8 mouse cellular contexts compared by ENCODE assay signal in the genomic region with DNA sequence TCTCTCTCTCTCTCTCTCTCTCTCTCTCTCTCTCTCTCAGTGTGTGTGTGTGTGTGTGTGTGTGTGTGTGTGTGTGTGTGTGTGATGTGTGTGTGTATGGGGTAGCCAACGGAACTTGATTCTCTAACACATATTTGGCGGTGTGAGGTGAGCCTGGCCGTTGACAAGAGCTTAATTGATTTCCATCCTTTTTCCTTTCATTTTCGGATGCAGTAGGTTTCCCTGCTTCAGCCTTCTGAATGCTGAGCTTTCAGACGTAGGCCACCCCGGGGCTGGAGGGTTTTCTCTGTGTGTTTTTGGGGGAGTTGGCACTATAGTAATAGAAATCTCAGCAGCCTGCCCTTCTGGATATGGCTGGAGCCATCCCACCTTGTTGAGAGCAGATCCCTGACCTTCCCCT. TPM values are rescaled to one million over a fixed set of nuclear protein-coding genes. Genes with fewer than 3 reads are reported as not detected.
DNase-seq lines count a peak whose midpoint lies in the region; ATAC-seq and TF ChIP-seq lines count a peak whose summit lies in the region.

No protein-coding gene starts in this region.

- DNase-seq in heart, adult 9 months (ENCODE audit: low spot score in 2 of 2), result no peak
- peak; percentile 48 for DNase-seq in brain, embryonic 14.5 days (ENCODE audit: low read depth)
- DNase-seq in hindbrain, embryonic 14.5 days (ENCODE audit: low spot score), result no peak
- peak; percentile 47 for DNase-seq in midbrain, embryonic 14.5 days
- no peak for DNase-seq in adrenal gland, postnatal 25 days
- DNase-seq in layer of hippocampus, adult 8-10 months (ENCODE audit: low spot score in 2 of 2), result no peak

- ATAC-seq in heart, embryonic 15.5 days (replicated peaks; ENCODE audit: insufficient number of reproducible peaks, insufficient read depth, low FRiP score, low read depth), result no peak
- ATAC-seq in hindbrain, embryonic 14.5 days (ENCODE audit: low FRiP score), result no peak
- 0 out of 2 replicates have a peak, but pooled peaks have one; percentile 12 for ATAC-seq in midbrain, embryonic 14.5 days (ENCODE audit: low FRiP score, low TSS enrichment)
- ATAC-seq in granulocyte monocyte progenitor cell, adult 5-6 weeks (replicated peaks; ENCODE audit: poor library complexity, severe bottlenecking), result no peak

- no peak for TF ChIP-seq POLR2A in brain, embryonic 14.5 days (IDR thresholded peaks at IDR 0.05; ENCODE audit: borderline replicate concordance, extremely low read depth, insufficient read depth, insufficient read length, poor library complexity, severe bottlenecking)

- H3K4me3 ChIP-seq in heart, embryonic 15.5 days, result peak overlapping the region; percentile 80
- peak overlapping the region; percentile 95 for H3K4me3 ChIP-seq in hindbrain, embryonic 14.5 days (replicated peaks; ENCODE audit: low read length)
- H3K4me3 ChIP-seq in midbrain, embryonic 14.5 days (replicated peaks; ENCODE audit: low read depth, low read length), result peak overlapping the region; percentile 92

- peaks cover 15% of the 10 kb centered on the region for H3K4me1 ChIP-seq in heart, embryonic 15.5 days (replicated peaks)
- H3K4me1 ChIP-seq in hindbrain, embryonic 14.5 days (replicated peaks; ENCODE audit: control insufficient read depth, insufficient read depth, low read length), result peaks cover 15% of the 10 kb centered on the region
- peaks cover 9% of the 10 kb centered on the region for H3K4me1 ChIP-seq in midbrain, embryonic 14.5 days (ENCODE audit: control insufficient read depth, insufficient read depth, low read length)

- no peak overlapping the region for H3K27ac ChIP-seq in heart, embryonic 15.5 days
- peak overlapping the region; percentile 87; the same call in 1 of the 2 replicates for H3K27ac ChIP-seq in hindbrain, embryonic 14.5 days
- H3K27ac ChIP-seq in midbrain, embryonic 14.5 days (replicated peaks; ENCODE audit: low read depth, low read length), result peak overlapping the region; percentile 83; the same call in 1 of the 2 replicates

- WGBS in heart, embryonic 15.5 days, result 41% methylated on average over 6 of the region's 6 CpGs
- WGBS in hindbrain, embryonic 14.5 days, result 10% methylated on average over 6 of the region's 6 CpGs
- WGBS in midbrain, embryonic 14.5 days, result 7% methylated on average over 6 of the region's 6 CpGs

- no peak for TF ChIP-seq CTCF in brain, embryonic 14.5 days (IDR thresholded peaks at IDR 0.05; ENCODE audit: borderline replicate concordance, extremely low read depth, insufficient read depth, insufficient read length)

- no peaks in the 10 kb centered on the region for H3K27me3 ChIP-seq in heart, embryonic 15.5 days
- H3K27me3 ChIP-seq in hindbrain, embryonic 14.5 days (ENCODE audit: control insufficient read depth, insufficient read depth, low read length), result no peaks in the 10 kb centered on the region
- H3K27me3 ChIP-seq in midbrain, embryonic 14.5 days (ENCODE audit: control insufficient read depth, insufficient read depth, low read length), result no peaks in the 10 kb centered on the region

- no peaks in the 10 kb centered on the region for H3K9me3 ChIP-seq in heart, embryonic 15.5 days (replicated peaks)
- H3K9me3 ChIP-seq in hindbrain, embryonic 14.5 days (ENCODE audit: control insufficient read depth, low read length), result no peaks in the 10 kb centered on the region
- no peaks in the 10 kb centered on the region for H3K9me3 ChIP-seq in midbrain, embryonic 14.5 days (ENCODE audit: control insufficient read depth, low read length)

- H3K4me2 ChIP-seq in heart, embryonic 15.5 days, result peak overlapping the region; percentile 83
- H3K4me2 ChIP-seq in hindbrain, embryonic 14.5 days (replicated peaks), result peak overlapping the region; percentile 78
- H3K4me2 ChIP-seq in midbrain, embryonic 14.5 days (ENCODE audit: low read length), result peak overlapping the region; percentile 56

- H3K36me3 ChIP-seq in heart, embryonic 15.5 days, result peaks cover 10% of the 10 kb centered on the region; the same call in 1 of the 2 replicates
- peaks cover 39% of the 10 kb centered on the region for H3K36me3 ChIP-seq in hindbrain, embryonic 14.5 days (replicated peaks; ENCODE audit: control insufficient read depth, insufficient read depth)
- H3K36me3 ChIP-seq in midbrain, embryonic 14.5 days (ENCODE audit: control insufficient read depth, insufficient read depth, low read length), result peaks cover 37% of the 10 kb centered on the region

- H3K9ac ChIP-seq in heart, embryonic 15.5 days, result no peak overlapping the region
- H3K9ac ChIP-seq in hindbrain, embryonic 14.5 days, result peak overlapping the region; percentile 99
- peak overlapping the region; percentile 99 for H3K9ac ChIP-seq in midbrain, embryonic 14.5 days (replicated peaks; ENCODE audit: low read length)

RNA-seq across cellular contexts. Expression of a gene that starts 23.2 kb away (rescaled TPM):
- 133 and 162 TPM in 2 replicates for polyA plus RNA-seq in heart, embryonic 15.5 days (2015; fragmentation: Nextera tagmentation; extraction: Ambion mirVana)
- 264 and 287 TPM in 2 replicates for polyA plus RNA-seq in brain, embryonic 14.5 days (2012; rRNA removed)
- polyA plus RNA-seq in hindbrain, embryonic 14.5 days (2014; fragmentation: Nextera tagmentation; extraction: Ambion mirVana), result 225 and 234 TPM in 2 replicates
- 204 and 221 TPM in 2 replicates for polyA plus RNA-seq in midbrain, embryonic 14.5 days (2014; fragmentation: Nextera tagmentation; extraction: Ambion mirVana)
- total RNA-seq in adrenal gland, postnatal 25 days (2021), result 139 and 181 TPM in 2 replicates
- 100 to 1,000 TPM; 394 to 417 (median 404) TPM for total RNA-seq in layer of hippocampus, adult 8-10 months (2022)
- 65.6 and 74.2 TPM in 2 replicates for total RNA-seq in granulocyte monocyte progenitor cell, adult 5-6 weeks (2014; fragmentation: Nextera tagmentation)
- total RNA-seq in granulocyte monocyte progenitor cell, adult 5-6 weeks (2017), result 81.0 and 82.6 TPM in 2 replicates

RNA-seq across cellular contexts. Expression of a gene that starts 24.6 kb away (rescaled TPM):
- polyA plus RNA-seq in heart, embryonic 15.5 days (2015; fragmentation: Nextera tagmentation; extraction: Ambion mirVana), result 3.8 and 6.4 TPM in 2 replicates
- 39.8 and 41.6 TPM in 2 replicates for polyA plus RNA-seq in brain, embryonic 14.5 days (2012; rRNA removed)
- polyA plus RNA-seq in hindbrain, embryonic 14.5 days (2014; fragmentation: Nextera tagmentation; extraction: Ambion mirVana), result 18.7 and 21.4 TPM in 2 replicates
- polyA plus RNA-seq in midbrain, embryonic 14.5 days (2014; fragmentation: Nextera tagmentation; extraction: Ambion mirVana), result 21.7 and 30.6 TPM in 2 replicates
- 16.6 and 19.9 TPM in 2 replicates for total RNA-seq in adrenal gland, postnatal 25 days (2021)
- 10 to 100 TPM in 2 of 4 experiments, 1 to 10 TPM in 2; 3.8 to 13.5 (median 8.5) TPM for total RNA-seq in layer of hippocampus, adult 8-10 months (2022)
- total RNA-seq in granulocyte monocyte progenitor cell, adult 5-6 weeks (2014; fragmentation: Nextera tagmentation), result 15.4 and 16.5 TPM in 2 replicates
- total RNA-seq in granulocyte monocyte progenitor cell, adult 5-6 weeks (2017), result 9.8 and 11.9 TPM in 2 replicates

RNA-seq across cellular contexts. Expression of a gene that starts 36.5 kb away (rescaled TPM):
- 15.6 and 21.2 TPM in 2 replicates for polyA plus RNA-seq in heart, embryonic 15.5 days (2015; fragmentation: Nextera tagmentation; extraction: Ambion mirVana)
- polyA plus RNA-seq in brain, embryonic 14.5 days (2012; rRNA removed), result 7.9 and 8.8 TPM in 2 replicates
- 10.1 and 10.5 TPM in 2 replicates for polyA plus RNA-seq in hindbrain, embryonic 14.5 days (2014; fragmentation: Nextera tagmentation; extraction: Ambion mirVana)
- 5.9 and 6.2 TPM in 2 replicates for polyA plus RNA-seq in midbrain, embryonic 14.5 days (2014; fragmentation: Nextera tagmentation; extraction: Ambion mirVana)
- 14.9 and 24.7 TPM in 2 replicates for total RNA-seq in adrenal gland, postnatal 25 days (2021)
- 10 to 100 TPM; 27.2 to 36.7 (median 33.1) TPM for total RNA-seq in layer of hippocampus, adult 8-10 months (2022)
- total RNA-seq in granulocyte monocyte progenitor cell, adult 5-6 weeks (2014; fragmentation: Nextera tagmentation), result 11.8 and 16.2 TPM in 2 replicates
- total RNA-seq in granulocyte monocyte progenitor cell, adult 5-6 weeks (2017), result 22.0 and 24.4 TPM in 2 replicates

Comparison
In these comparisons a context has a peak if more than half of its experiments do, and no peak if none do; other contexts are left out.
1. DNase-seq: peak in brain, embryonic 14.5 days (single experiment) and midbrain, embryonic 14.5 days (single experiment); none in heart, adult 9 months (0 of 2), hindbrain, embryonic 14.5 days (single experiment), adrenal gland, postnatal 25 days (single experiment) and layer of hippocampus, adult 8-10 months (0 of 2).
2. Peak in every context shown above with its lines, with median percentiles within 50 percentile points of each other: H3K4me2 ChIP-seq and H3K4me3 ChIP-seq.